Mouse (Mus musculus): Measurements from ENCODE around the gene Cntn3.

GRCm38 (mm10) chr6:102541633-102542412, 31.1 kb downstream of the Cntn3 start:
- TF ChIP-seq POLR2A (IDR thresholded peaks at IDR 0.05; ENCODE audit: low read depth, low read length) (no peak), CTCF (IDR thresholded peaks at IDR 0.05; ENCODE audit: extremely low read depth, insufficient read length, insufficient replicate concordance, low read depth, low read length) (no peak)
